Mouse (Mus musculus): Measurements from ENCODE around the gene Pclo.

- TF ChIP-seq EP300 (IDR thresholded peaks at IDR 0.05) (no peak), CTCF (IDR thresholded peaks at IDR 0.05) (no peak)
Measured at GRCm38 (mm10) chr5:14526038-14526437, 11.3 kb downstream of the Pclo start.

Measured in lung, postnatal 0 days (tissue).